Mouse (Mus musculus) midbrain, embryonic 11.5 days (tissue): Measurements from ENCODE around the gene Myo18b. TPM values are rescaled to one million over a fixed set of nuclear protein-coding genes. Genes with fewer than 3 reads are reported as not detected.

ENCODE experiments used
- ATAC-seq: fragments of 200-750 bp; cut with Nextera tagmentation; 2 replicates; pipeline ENCODE4 v1.8.0; 2017; ENCODE audit warnings: moderate TSS enrichment, moderate library complexity; ENCODE audit not compliant: low FRiP score
- DNase-seq: peaks from one replicate; pipeline ENCODE4 v3.0.0; 2015; ENCODE audit warnings: low spot score; ENCODE audit errors: missing footprints
- H3K27ac ChIP-seq: fragments of 300-500 bp; sonication (generic); 2 replicates; pipeline ENCODE4 v1.5.1; 2014; ENCODE audit warnings: low read depth, low read length
- H3K27me3 ChIP-seq: fragments of 300-500 bp; sonication (generic); 2 replicates; pipeline ENCODE4 v1.6.1; 2014; ENCODE audit warnings: mild to moderate bottlenecking, low read length, moderate library complexity, mixed read lengths; ENCODE audit not compliant: control insufficient read depth, insufficient read depth
- H3K36me3 ChIP-seq: fragments of 300-500 bp; sonication (generic); 2 replicates; pipeline ENCODE4 v1.6.1; 2014; ENCODE audit warnings: mild to moderate bottlenecking, low read length, moderate library complexity, mixed read lengths; ENCODE audit not compliant: control insufficient read depth, insufficient read depth
- H3K4me1 ChIP-seq: fragments of 300-500 bp; sonication (generic); 2 replicates; pipeline ENCODE4 v1.6.1; 2014; ENCODE audit warnings: low read length; ENCODE audit not compliant: control insufficient read depth, insufficient read depth
- H3K4me2 ChIP-seq: fragments of 300-500 bp; sonication (generic); 2 replicates; pipeline ENCODE4 v1.6.1; 2014; ENCODE audit warnings: mild to moderate bottlenecking, moderate library complexity
- H3K4me3 ChIP-seq: fragments of 300-500 bp; sonication (generic); 2 replicates; pipeline ENCODE4 v1.5.1; 2014; ENCODE audit warnings: low read depth, low read length
- H3K9ac ChIP-seq: fragments of 300-500 bp; sonication (generic); 2 replicates; pipeline ENCODE4 v1.6.1; 2014; ENCODE audit warnings: low read length
- H3K9me3 ChIP-seq: fragments of 300-500 bp; sonication (generic); 2 replicates; pipeline ENCODE4 v1.6.1; 2016; ENCODE audit warnings: low read length; ENCODE audit not compliant: control insufficient read depth
- WGBS: fragments of 180-500 bp; shearing (Covaris S2); extraction: QIAGEN DNeasy Blood & Tissue Kit; methylation state at CpG from one replicate; pipeline ENCODE4 v1.1.7; 2014; 5-methylcytosine and 5-hydroxymethylcytosine counted together
- polyA plus RNA-seq: library from polyadenylated mRNA; unstranded; fragments of >200 nt; fragmentation: Nextera tagmentation; extraction: Ambion mirVana; gene quantifications from 2 replicates; pipeline ENCODE4 v1.2.1, GENCODE M21; 2014

Myo18b gene
- polyA plus RNA-seq, 1 experiment from 2014 or later, result 0.48 TPM

GRCm38 (mm10) chr5:112928201-112928881 is 32.2 kb upstream of the Myo18b start:
- Histone ChIP-seq H3K4me2 (no peak overlapping the region), H3K36me3 (no peaks in the 10 kb centered on the region), H3K4me1 (no peaks in the 10 kb centered on the region; the same call in 1 of the 2 replicates), H3K9ac (no peak overlapping the region), H3K27ac (no peak overlapping the region), H3K4me3 (no peak overlapping the region), H3K27me3 (no peaks in the 10 kb centered on the region), H3K9me3 (no peaks in the 10 kb centered on the region)
- 41% methylated on average over 10 of the region's 10 CpGs for WGBS
- ATAC-seq, result no peak
- DNase-seq, result no peak

- Histone ChIP-seq H3K9me3 (no peaks in the 10 kb centered on the region), H3K27me3 (no peaks in the 10 kb centered on the region), H3K4me1 (no peaks in the 10 kb centered on the region; the same call in 1 of the 2 replicates), H3K27ac (no peak overlapping the region), H3K4me3 (no peak overlapping the region), H3K4me2 (no peak overlapping the region), H3K9ac (no peak overlapping the region), H3K36me3 (no peaks in the 10 kb centered on the region)
- no peak for ATAC-seq
- 94% methylated on average over 5 of the region's 5 CpGs for WGBS
- no peak for DNase-seq
Measured at GRCm38 (mm10) chr5:112925422-112925821, 29.3 kb upstream of the Myo18b start.

DNA sequence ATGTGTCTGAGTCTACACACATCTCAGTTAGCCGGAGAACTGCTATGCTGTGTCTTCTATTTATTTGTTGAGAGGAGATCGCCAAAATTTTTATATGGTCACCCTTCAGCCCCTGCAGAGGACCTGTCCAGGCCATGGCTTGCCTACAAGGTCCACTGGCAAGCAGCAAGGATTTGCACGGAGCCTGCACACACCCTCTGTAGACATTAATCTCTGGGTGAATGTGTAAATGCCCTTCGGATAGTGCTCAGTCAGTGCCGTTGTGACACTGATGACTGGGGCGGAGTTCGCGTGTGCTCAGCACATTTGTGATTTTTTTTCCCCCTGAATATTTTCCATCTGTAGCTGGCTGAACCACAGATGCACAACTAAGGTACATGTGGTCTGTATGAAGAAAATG is 28.6 kb upstream of the Myo18b start:
- Histone ChIP-seq H3K27ac (no peak overlapping the region), H3K27me3 (no peaks in the 10 kb centered on the region), H3K9ac (no peak overlapping the region), H3K4me2 (no peak overlapping the region), H3K36me3 (no peaks in the 10 kb centered on the region), H3K9me3 (no peaks in the 10 kb centered on the region), H3K4me1 (no peaks in the 10 kb centered on the region; the same call in 1 of the 2 replicates), H3K4me3 (no peak overlapping the region)
- DNase-seq (no peak), ATAC-seq (no peak)
- 89% methylated on average over 8 of the region's 8 CpGs for WGBS

- Histone ChIP-seq H3K27ac (no peak overlapping the region), H3K4me2 (no peak overlapping the region), H3K27me3 (no peaks in the 10 kb centered on the region), H3K9ac (no peak overlapping the region), H3K36me3 (no peaks in the 10 kb centered on the region), H3K4me1 (no peaks in the 10 kb centered on the region; the same call in 1 of the 2 replicates), H3K4me3 (no peak overlapping the region), H3K9me3 (no peaks in the 10 kb centered on the region)
- 91% methylated on average over 14 of the region's 14 CpGs for WGBS
- DNase-seq, result no peak
- ATAC-seq, result no peak
Measured at GRCm38 (mm10) chr5:112923841-112924240, 27.7 kb upstream of the Myo18b start.

GRCm38 (mm10) chr5:112921914-112922313 is 25.8 kb upstream of the Myo18b start:
- Histone ChIP-seq H3K27ac (no peak overlapping the region), H3K4me2 (no peak overlapping the region), H3K9ac (no peak overlapping the region), H3K4me3 (no peak overlapping the region), H3K36me3 (no peaks in the 10 kb centered on the region), H3K4me1 (no peaks in the 10 kb centered on the region), H3K9me3 (no peaks in the 10 kb centered on the region), H3K27me3 (no peaks in the 10 kb centered on the region)
- DNase-seq (no peak), ATAC-seq (no peak)

- Histone ChIP-seq H3K27me3 (no peaks in the 10 kb centered on the region), H3K4me1 (no peaks in the 10 kb centered on the region), H3K4me2 (no peak overlapping the region), H3K4me3 (no peak overlapping the region), H3K27ac (no peak overlapping the region), H3K36me3 (no peaks in the 10 kb centered on the region), H3K9ac (no peak overlapping the region), H3K9me3 (no peaks in the 10 kb centered on the region)
- ATAC-seq (no peak), DNase-seq (no peak)
- 63% methylated on average over 5 of the region's 5 CpGs for whole genome bisulfite sequencing
Measured at GRCm38 (mm10) chr5:112910381-112910780, 14.2 kb upstream of the Myo18b start.

DNA sequence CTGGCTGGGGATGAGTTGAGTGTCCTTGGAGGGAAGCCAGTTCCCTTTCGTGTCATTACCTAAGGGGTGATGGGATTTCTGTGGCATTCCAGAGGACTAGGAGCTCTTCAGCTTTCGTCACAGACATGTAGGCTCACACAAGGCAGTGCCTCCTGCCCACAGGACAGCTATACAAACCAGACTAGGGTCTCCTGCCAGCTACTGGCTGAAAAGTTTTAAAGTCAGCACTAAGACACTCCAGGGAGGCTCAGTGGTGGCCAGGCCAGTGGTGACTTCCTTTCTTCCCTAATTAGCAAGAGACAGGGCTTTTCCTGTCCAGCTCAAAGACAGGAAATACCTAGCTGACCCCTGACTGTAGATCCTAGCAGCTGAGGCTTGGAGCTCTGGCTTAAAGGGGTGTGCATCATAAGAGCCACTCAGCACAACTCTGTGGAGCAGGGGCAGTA is 12.0 kb upstream of the Myo18b start:
- WGBS, result 75% methylated on average over 2 of the region's 2 CpGs
- DNase-seq (no peak), ATAC-seq (no peak)
- Histone ChIP-seq H3K4me1 (no peaks in the 10 kb centered on the region), H3K9me3 (no peaks in the 10 kb centered on the region), H3K4me3 (no peak overlapping the region), H3K36me3 (no peaks in the 10 kb centered on the region), H3K27ac (no peak overlapping the region), H3K27me3 (no peaks in the 10 kb centered on the region), H3K9ac (no peak overlapping the region), H3K4me2 (no peak overlapping the region)

DNA sequence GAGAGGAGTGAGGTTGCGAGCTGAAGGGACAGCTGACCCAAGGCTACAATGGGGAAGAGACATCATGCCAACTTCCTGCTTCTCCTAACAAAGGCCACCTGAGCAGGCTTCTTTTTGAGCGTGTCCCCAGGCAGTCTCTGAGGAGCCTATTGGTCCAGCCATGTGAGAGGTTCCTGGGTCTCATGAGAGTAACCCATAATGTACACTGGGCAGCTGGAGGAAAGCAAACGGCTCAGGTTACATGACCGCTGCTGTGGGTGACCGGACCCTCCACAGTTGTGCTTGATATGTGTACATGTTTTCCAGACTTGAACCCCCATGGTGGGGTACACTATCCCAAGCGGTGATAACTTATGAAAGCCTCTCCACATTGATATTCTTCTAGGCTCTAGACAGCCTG is 11.3 kb upstream of the Myo18b start:
- ATAC-seq, result no peak
- Histone ChIP-seq H3K4me3 (no peak overlapping the region), H3K27me3 (no peaks in the 10 kb centered on the region), H3K9ac (no peak overlapping the region), H3K4me2 (no peak overlapping the region), H3K9me3 (no peaks in the 10 kb centered on the region), H3K27ac (no peak overlapping the region), H3K36me3 (no peaks in the 10 kb centered on the region), H3K4me1 (no peaks in the 10 kb centered on the region)
- WGBS, result 82% methylated on average over 6 of the region's 6 CpGs
- DNase-seq, result no peak

DNA sequence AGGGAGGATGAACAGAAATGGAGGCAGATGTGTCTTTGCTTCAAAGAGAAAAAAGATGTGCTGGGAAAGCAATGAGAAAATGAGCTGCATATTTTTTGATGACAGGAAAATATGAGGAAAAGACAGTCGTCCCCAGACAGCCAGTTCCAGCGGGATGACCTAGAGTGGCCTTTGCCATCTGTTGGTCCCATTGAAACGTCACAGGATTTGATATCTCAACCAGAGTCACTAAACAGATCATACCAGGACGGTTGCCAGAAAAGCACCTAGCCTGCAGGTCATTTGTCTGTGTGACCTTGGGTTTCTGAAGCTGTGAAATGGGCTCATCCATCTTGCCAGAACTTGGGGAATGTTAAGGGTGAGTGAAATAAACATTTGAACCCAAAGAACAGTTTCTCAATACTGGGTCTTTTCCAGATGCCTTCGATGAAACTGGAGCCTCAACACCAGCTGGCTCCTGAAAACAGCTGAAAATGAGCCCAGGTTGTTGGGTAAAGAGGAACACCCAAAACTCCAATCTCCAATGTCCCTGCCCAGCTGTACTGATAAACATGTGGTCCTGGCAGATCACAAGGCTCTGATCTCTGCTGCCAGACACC is 2.6 kb downstream of the Myo18b start:
- H3K27ac ChIP-seq, result no peak overlapping the region
- ATAC-seq (no peak), DNase-seq (no peak)
- H3K36me3 ChIP-seq, result no peaks in the 10 kb centered on the region
- 78% methylated on average over 5 of the region's 5 CpGs for WGBS
- H3K4me2 ChIP-seq, result no peak overlapping the region
- H3K4me3 ChIP-seq, result no peak overlapping the region
- H3K27me3 ChIP-seq, result no peaks in the 10 kb centered on the region
- no peaks in the 10 kb centered on the region for H3K4me1 ChIP-seq
- no peaks in the 10 kb centered on the region for H3K9me3 ChIP-seq
- no peak overlapping the region for H3K9ac ChIP-seq
